Mouse (Mus musculus): ENCODE measurements at regions not wholly inside any gene's neighbourhood (a gene's known extent, or its start where the extent isn't known, plus 50 kb on each side); places are given as distances from the start of the nearest gene placed in this dataset.

DNA sequence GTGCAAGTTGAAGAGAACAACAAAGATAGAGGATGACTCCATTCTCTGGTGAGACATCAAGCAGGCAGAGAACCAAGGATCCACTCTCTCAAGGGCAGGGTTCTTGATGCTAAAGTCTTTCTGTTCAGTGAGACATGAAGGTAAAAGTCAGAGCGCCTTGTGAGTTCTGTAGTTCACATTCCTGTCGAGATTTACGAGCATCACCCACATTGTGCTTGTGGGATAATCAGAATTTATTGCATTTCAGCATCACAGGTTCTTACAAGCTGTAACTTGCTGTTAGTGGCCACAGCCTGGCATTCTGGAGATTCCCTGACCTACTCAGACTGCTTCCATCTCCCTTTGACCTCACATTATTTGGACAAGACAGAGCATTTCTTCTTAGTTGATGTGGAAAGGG, 540.9 kb upstream of the Atp2b1 start:
- no peak for TF ChIP-seq POLR2AphosphoS5 (IDR thresholded peaks at IDR 0.05; ENCODE audit: insufficient replicate concordance, low read depth, low read length)
- no peak for TF ChIP-seq GATA1 (IDR thresholded peaks at IDR 0.05; ENCODE audit: borderline replicate concordance, low read length)
- no peak for TF ChIP-seq CTCF (IDR thresholded peaks at IDR 0.05; ENCODE audit: low read depth, low read length)
- TF ChIP-seq GATA2 (IDR thresholded peaks at IDR 0.05; ENCODE audit: borderline replicate concordance, low read depth, low read length) = no peak
- no peak for TF ChIP-seq TAL1 (conservative IDR thresholded peaks at IDR 0.05; ENCODE audit: low read depth, low read length)
- Histone ChIP-seq H3K36me3 (replicated peaks) (no peaks in the 10 kb centered on the region), H3K4me1 (ENCODE audit: insufficient read depth, low read depth, low read length) (no peaks in the 10 kb centered on the region), H3K9me3 (replicated peaks) (no peaks in the 10 kb centered on the region), H3K27me3 (ENCODE audit: insufficient read depth, low read length) (no peaks in the 10 kb centered on the region), H3K4me3 (ENCODE audit: low read depth, low read length) (no peak overlapping the region)
- ATAC-seq (ENCODE audit: extremely low read depth, insufficient number of reproducible peaks, low FRiP score, poor library complexity, severe bottlenecking) (no peak), DNase-seq (ENCODE audit: low spot score) (no peak)

DNA sequence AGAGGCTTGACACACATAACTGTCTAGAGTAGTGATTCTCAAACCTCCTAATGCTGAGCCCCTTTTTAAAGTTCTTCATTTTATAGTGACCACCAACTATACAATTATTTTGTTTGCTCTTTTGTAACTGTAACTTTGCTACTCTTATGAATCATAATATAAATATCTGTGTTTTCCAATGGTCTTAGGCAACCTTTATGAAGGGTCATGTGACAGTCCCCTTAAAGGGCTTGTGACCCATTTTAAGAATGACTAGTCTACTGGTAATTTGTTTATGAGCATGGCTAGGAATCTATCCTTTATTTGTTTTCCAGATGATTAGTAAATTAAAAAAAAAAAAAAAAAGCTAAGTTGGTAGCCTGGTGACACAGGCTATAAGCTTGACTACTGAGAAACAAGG, 539.5 kb upstream of the Atp2b1 start:
- TF ChIP-seq GATA1 (IDR thresholded peaks at IDR 0.05; ENCODE audit: borderline replicate concordance, low read length) = no peak
- TF ChIP-seq TAL1 (conservative IDR thresholded peaks at IDR 0.05; ENCODE audit: low read depth, low read length) = no peak
- TF ChIP-seq GATA2 (IDR thresholded peaks at IDR 0.05; ENCODE audit: borderline replicate concordance, low read depth, low read length) = no peak
- no peak for TF ChIP-seq CTCF (IDR thresholded peaks at IDR 0.05; ENCODE audit: low read depth, low read length)
- TF ChIP-seq POLR2AphosphoS5 (IDR thresholded peaks at IDR 0.05; ENCODE audit: insufficient replicate concordance, low read depth, low read length) = no peak

DNA sequence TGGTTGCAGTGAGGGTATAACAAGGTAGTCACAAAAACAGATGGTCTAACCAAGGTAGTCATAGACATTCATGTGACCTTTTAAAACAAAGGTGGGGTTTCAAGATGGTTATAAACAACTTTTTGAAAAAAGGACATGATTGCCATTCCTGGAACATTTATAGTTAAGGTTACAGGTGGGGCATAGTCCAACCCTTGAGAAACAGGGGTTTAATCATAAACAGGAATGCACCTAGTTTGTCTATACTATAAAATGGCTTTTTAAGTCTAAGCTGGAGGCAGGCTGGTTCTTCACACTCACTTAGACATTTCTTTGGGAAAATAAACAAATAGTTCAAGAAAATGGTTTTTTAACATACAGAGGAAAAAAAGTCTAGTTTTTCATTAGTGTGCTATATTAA, 525.7 kb upstream of the Atp2b1 start:
- TF ChIP-seq GATA2 (IDR thresholded peaks at IDR 0.05; ENCODE audit: borderline replicate concordance, low read depth, low read length) = no peak
- no peak for TF ChIP-seq POLR2AphosphoS5 (IDR thresholded peaks at IDR 0.05; ENCODE audit: insufficient replicate concordance, low read depth, low read length)
- TF ChIP-seq GATA1 (IDR thresholded peaks at IDR 0.05; ENCODE audit: borderline replicate concordance, low read length) = no peak

More for the DNA sequence above, 539.5 kb upstream of the Atp2b1 start:
- ATAC-seq (ENCODE audit: extremely low read depth, insufficient number of reproducible peaks, low FRiP score, poor library complexity, severe bottlenecking) = no peak
- Histone ChIP-seq H3K9me3 (replicated peaks) (no peaks in the 10 kb centered on the region), H3K4me3 (ENCODE audit: low read depth, low read length) (no peak overlapping the region), H3K36me3 (replicated peaks) (no peaks in the 10 kb centered on the region), H3K4me1 (ENCODE audit: insufficient read depth, low read depth, low read length) (no peaks in the 10 kb centered on the region), H3K27me3 (ENCODE audit: insufficient read depth, low read length) (no peaks in the 10 kb centered on the region)
- no peak for DNase-seq (ENCODE audit: low spot score)

DNA sequence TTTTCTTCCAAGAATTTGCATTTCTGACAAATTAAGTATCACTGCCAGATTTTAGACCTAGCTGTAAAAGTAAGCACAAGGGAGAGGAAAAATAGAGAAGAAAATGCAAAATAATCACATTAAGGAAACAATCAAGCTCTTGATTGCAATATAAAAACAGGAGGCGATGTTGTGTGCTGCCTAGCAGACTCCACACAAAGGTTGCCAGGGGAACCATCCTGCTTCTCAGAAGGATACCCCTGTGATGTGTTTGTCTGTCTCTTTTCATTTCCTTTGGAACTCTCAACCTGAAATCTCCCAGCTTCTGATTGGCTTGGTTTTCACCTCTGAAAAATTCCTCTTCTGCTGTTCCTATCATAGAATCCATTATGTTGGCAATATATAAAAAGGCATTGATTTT, 514.3 kb upstream of the Atp2b1 start:
- H3K4me1 ChIP-seq (ENCODE audit: insufficient read depth, low read depth, low read length) = no peaks in the 10 kb centered on the region
- no peak overlapping the region for H3K4me3 ChIP-seq (ENCODE audit: low read depth, low read length)
- peaks cover 3% of the 10 kb centered on the region; the same call in 1 of the 2 replicates for H3K27me3 ChIP-seq (ENCODE audit: insufficient read depth, low read length)
- no peaks in the 10 kb centered on the region for H3K36me3 ChIP-seq (replicated peaks)
- TF ChIP-seq TAL1 (conservative IDR thresholded peaks at IDR 0.05; ENCODE audit: low read depth, low read length) (no peak), CTCF (IDR thresholded peaks at IDR 0.05; ENCODE audit: low read depth, low read length) (no peak), POLR2AphosphoS5 (IDR thresholded peaks at IDR 0.05; ENCODE audit: insufficient replicate concordance, low read depth, low read length) (no peak), GATA2 (IDR thresholded peaks at IDR 0.05; ENCODE audit: borderline replicate concordance, low read depth, low read length) (no peak), GATA1 (IDR thresholded peaks at IDR 0.05; ENCODE audit: borderline replicate concordance, low read length) (no peak)
- DNase-seq (ENCODE audit: low spot score) = no peak
- ATAC-seq (ENCODE audit: extremely low read depth, insufficient number of reproducible peaks, low FRiP score, poor library complexity, severe bottlenecking) = no peak
- H3K9me3 ChIP-seq (replicated peaks) = no peaks in the 10 kb centered on the region

More for the DNA sequence above, 525.7 kb upstream of the Atp2b1 start:
- no peaks in the 10 kb centered on the region for H3K36me3 ChIP-seq (replicated peaks)
- DNase-seq (ENCODE audit: low spot score) (no peak), ATAC-seq (ENCODE audit: extremely low read depth, insufficient number of reproducible peaks, low FRiP score, poor library complexity, severe bottlenecking) (no peak)
- no peaks in the 10 kb centered on the region for H3K9me3 ChIP-seq (replicated peaks)
- H3K4me3 ChIP-seq (ENCODE audit: low read depth, low read length) = no peak overlapping the region
- no peaks in the 10 kb centered on the region for H3K27me3 ChIP-seq (ENCODE audit: insufficient read depth, low read length)
- no peaks in the 10 kb centered on the region for H3K4me1 ChIP-seq (ENCODE audit: insufficient read depth, low read depth, low read length)

DNA sequence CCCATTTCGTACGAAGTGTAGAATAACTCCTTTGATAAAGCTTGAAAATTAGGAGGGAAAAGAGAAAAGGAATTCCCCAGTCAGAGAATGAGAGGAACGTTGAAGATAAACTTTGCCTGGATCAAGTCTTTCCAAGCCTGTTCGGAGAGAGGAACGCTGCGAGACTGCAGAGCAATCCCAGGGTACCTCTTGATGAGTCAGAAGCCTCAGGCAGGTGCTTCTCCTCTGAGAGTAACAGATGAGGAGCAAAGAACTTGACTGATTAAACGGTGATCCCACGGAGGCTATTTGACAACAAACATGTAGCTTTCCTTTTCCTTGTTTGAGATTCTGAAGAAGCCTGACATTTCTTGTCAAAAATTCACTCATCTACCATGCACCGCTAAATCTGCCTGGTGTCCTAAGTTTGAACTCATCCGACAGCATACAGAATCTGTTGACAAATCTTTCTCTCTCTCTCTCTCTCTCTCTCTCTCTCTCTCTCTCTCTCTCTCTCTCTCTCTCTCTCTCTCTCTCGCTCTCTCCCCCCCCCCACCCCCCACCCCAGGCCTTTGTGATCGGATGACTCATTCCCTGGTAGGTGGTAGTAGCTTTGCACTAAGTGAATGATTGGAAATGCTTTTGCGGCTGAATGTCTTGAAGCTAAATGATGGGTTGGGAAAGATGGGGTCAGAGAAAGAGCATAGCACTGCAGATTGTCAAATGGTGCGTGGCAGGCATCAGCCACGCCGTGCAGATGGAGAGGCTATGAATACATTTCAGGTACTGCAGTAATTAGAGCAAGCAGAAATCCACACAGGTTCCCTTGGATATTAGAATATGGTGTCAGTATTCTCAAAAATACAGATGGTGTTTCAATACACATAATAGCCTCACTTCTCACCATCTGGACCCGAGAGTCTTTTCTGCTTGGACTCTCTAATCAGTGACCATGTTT, 496.1 kb upstream of the Atp2b1 start:
- H3K4me3 ChIP-seq (ENCODE audit: low read depth, low read length) = no peak overlapping the region
- DNase-seq (ENCODE audit: low spot score) (no peak), ATAC-seq (ENCODE audit: extremely low read depth, insufficient number of reproducible peaks, low FRiP score, poor library complexity, severe bottlenecking) (no peak)
- TF ChIP-seq POLR2AphosphoS5 (IDR thresholded peaks at IDR 0.05; ENCODE audit: insufficient replicate concordance, low read depth, low read length) (no peak), GATA1 (IDR thresholded peaks at IDR 0.05; ENCODE audit: borderline replicate concordance, low read length) (no peak), CTCF (IDR thresholded peaks at IDR 0.05; ENCODE audit: low read depth, low read length) (no peak), GATA2 (IDR thresholded peaks at IDR 0.05; ENCODE audit: borderline replicate concordance, low read depth, low read length) (no peak), TAL1 (conservative IDR thresholded peaks at IDR 0.05; ENCODE audit: low read depth, low read length) (no peak)
- H3K36me3 ChIP-seq (replicated peaks) = no peaks in the 10 kb centered on the region
- H3K9me3 ChIP-seq (replicated peaks) = no peaks in the 10 kb centered on the region
- H3K4me1 ChIP-seq (ENCODE audit: insufficient read depth, low read depth, low read length) = no peaks in the 10 kb centered on the region
- no peaks in the 10 kb centered on the region for H3K27me3 ChIP-seq (ENCODE audit: insufficient read depth, low read length)

DNA sequence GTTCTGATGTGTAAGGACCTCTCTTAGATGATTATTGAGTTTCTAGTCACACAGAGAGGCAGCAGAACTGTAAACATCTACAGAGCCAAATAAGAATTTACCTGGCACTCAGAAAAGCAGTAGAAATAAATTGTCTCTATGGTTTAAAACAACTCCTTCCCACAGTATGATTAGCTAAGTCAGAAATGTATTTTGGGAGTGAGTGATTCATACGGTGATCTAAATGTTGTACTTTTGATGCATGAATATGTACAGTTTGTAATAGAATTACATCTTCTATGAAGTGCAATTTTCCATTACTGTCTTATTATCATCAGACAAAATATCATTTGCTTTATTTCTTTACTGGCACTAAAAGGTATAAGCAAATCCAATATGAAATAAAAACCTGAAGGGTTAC, 489.8 kb upstream of the Atp2b1 start:
- DNase-seq (ENCODE audit: low spot score) (no peak), ATAC-seq (ENCODE audit: extremely low read depth, insufficient number of reproducible peaks, low FRiP score, poor library complexity, severe bottlenecking) (no peak)
- H3K9me3 ChIP-seq (replicated peaks) = no peaks in the 10 kb centered on the region
- no peaks in the 10 kb centered on the region for H3K36me3 ChIP-seq (replicated peaks)
- H3K4me3 ChIP-seq (ENCODE audit: low read depth, low read length) = no peak overlapping the region
- TF ChIP-seq GATA2 (IDR thresholded peaks at IDR 0.05; ENCODE audit: borderline replicate concordance, low read depth, low read length) (no peak), GATA1 (IDR thresholded peaks at IDR 0.05; ENCODE audit: borderline replicate concordance, low read length) (no peak), POLR2AphosphoS5 (IDR thresholded peaks at IDR 0.05; ENCODE audit: insufficient replicate concordance, low read depth, low read length) (no peak), TAL1 (conservative IDR thresholded peaks at IDR 0.05; ENCODE audit: low read depth, low read length) (no peak), CTCF (IDR thresholded peaks at IDR 0.05; ENCODE audit: low read depth, low read length) (no peak)
- H3K4me1 ChIP-seq (ENCODE audit: insufficient read depth, low read depth, low read length) = no peaks in the 10 kb centered on the region
- no peaks in the 10 kb centered on the region for H3K27me3 ChIP-seq (ENCODE audit: insufficient read depth, low read length)
